Mouse (Mus musculus): ENCODE data around the gene Rab40c. TPM values are rescaled to one million over a fixed set of nuclear protein-coding genes. Genes with fewer than 3 reads are reported as not detected.

The Rab40c gene
- 22.2 and 24.4 TPM in 2 replicates for polyA plus RNA-seq (2016; fragmentation: Nextera tagmentation; extraction: Ambion mirVana)

DNA sequence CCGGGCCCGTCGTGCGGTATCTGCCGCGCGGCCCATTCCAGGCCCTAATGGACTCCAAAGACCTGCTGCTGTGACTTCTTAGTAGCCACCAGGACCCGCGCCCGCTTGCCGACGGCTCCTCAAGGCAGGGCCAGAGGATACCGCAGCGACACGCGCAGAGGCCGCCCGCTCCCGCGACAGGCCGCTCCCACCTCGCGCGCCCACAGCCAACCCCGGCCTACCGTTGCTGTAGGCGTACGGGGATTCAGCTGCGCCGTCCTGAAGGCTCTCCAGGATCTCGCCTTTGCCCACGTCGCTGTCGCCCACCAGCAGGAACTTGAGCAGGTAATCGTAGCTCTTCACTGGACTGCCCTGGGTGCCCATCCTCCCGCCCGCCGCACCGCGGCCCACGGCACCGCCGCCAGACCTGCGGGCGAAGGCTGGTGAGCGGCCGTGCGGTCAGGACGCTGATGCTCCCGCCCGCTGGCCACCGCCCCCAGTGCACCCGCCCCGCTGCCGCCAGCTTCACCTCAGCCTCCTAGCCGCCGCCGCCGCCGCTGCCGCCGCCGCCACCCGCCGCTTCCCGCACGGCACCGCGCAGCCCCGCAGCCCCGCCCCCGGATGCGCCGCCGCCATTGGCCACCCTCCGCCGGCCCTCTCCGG is at the start of gene Rab40c:
Gene Rab40c (minus strand): TSS at position 584 of the 642 bp plus-strand sequence.
- Histone ChIP-seq H3K9me3 (no peaks in the 10 kb centered on the region), H3K27ac (peak within 1 kb of the TSS; percentile 93), H3K4me1 (peaks cover 36% of the 10 kb centered on the region), H3K4me3 (peak within 1 kb of the TSS; percentile 96), H3K27me3 (ENCODE audit: insufficient read depth, poor library complexity, severe bottlenecking) (no peaks in the 10 kb centered on the region), H3K36me3 (peaks cover 14% of the 10 kb centered on the region)
- 1% methylated on average over 68 of the region's 78 CpGs for WGBS
- no peak for DNase-seq (ENCODE audit: low spot score)

GRCm38 (mm10) chr17:25968176-25968575 is 48.6 kb upstream of the Rab40c start:
- Histone ChIP-seq H3K27me3 (ENCODE audit: insufficient read depth, poor library complexity, severe bottlenecking) (no peaks in the 10 kb centered on the region), H3K4me1 (peaks cover 6% of the 10 kb centered on the region), H3K9me3 (no peaks in the 10 kb centered on the region), H3K36me3 (peaks cover 34% of the 10 kb centered on the region), H3K27ac (no peak overlapping the region), H3K4me3 (no peak overlapping the region)
- WGBS, result 80% methylated on average over 1 of the region's 1 CpGs
- no peak for DNase-seq (ENCODE audit: low spot score)

GRCm38 (mm10) chr17:25967652-25968051 is 48.1 kb upstream of the Rab40c start:
- H3K27me3 ChIP-seq (ENCODE audit: insufficient read depth, poor library complexity, severe bottlenecking), result no peaks in the 10 kb centered on the region
- H3K4me1 ChIP-seq, result peaks cover under 1% of the 10 kb centered on the region
- 74% methylated on average over 3 of the region's 3 CpGs for WGBS
- DNase-seq (ENCODE audit: low spot score), result no peak
- peaks cover 35% of the 10 kb centered on the region for H3K36me3 ChIP-seq
- H3K9me3 ChIP-seq, result no peaks in the 10 kb centered on the region
- H3K4me3 ChIP-seq, result no peak overlapping the region
- no peak overlapping the region for H3K27ac ChIP-seq

GRCm38 (mm10) chr17:25964271-25964670 is 44.7 kb upstream of the Rab40c start:
- no peaks in the 10 kb centered on the region for H3K27me3 ChIP-seq (ENCODE audit: insufficient read depth, poor library complexity, severe bottlenecking)
- WGBS, result 84% methylated on average over 7 of the region's 7 CpGs
- DNase-seq (ENCODE audit: low spot score), result no peak
- no peaks in the 10 kb centered on the region for H3K4me1 ChIP-seq
- no peak overlapping the region for H3K4me3 ChIP-seq
- no peaks in the 10 kb centered on the region for H3K9me3 ChIP-seq
- no peak overlapping the region for H3K27ac ChIP-seq
- peaks cover 64% of the 10 kb centered on the region for H3K36me3 ChIP-seq

DNA sequence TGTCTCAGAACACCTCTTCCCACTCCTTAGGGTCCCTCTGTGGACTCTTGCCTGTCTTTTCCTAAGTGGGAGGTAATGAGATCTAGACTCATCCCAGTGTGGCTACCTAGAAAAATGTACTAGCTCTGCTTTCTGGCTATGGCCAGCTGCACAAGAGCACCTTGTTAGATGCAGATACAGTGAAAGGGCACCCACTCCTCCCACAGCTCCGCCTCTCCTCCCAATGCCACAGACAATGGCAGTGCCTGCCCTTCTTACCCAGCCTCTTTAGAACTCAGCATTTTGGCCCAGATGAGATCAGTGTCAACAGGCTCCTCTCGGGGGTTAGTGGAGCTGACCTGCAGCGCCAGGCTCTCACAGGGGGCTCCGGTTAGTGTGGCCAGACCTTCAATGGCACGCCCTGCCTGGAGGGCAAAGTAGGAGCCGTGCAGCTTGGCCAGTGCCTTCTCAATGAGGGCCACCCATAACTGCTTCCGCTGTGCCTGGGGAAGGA is 42.9 kb upstream of the Rab40c start:
- Histone ChIP-seq H3K27ac (no peak overlapping the region), H3K36me3 (peaks cover 82% of the 10 kb centered on the region), H3K4me1 (no peaks in the 10 kb centered on the region), H3K9me3 (no peaks in the 10 kb centered on the region), H3K27me3 (ENCODE audit: insufficient read depth, poor library complexity, severe bottlenecking) (no peaks in the 10 kb centered on the region), H3K4me3 (no peak overlapping the region)
- no peak for DNase-seq (ENCODE audit: low spot score)
- WGBS, result 93% methylated on average over 7 of the region's 7 CpGs

DNA sequence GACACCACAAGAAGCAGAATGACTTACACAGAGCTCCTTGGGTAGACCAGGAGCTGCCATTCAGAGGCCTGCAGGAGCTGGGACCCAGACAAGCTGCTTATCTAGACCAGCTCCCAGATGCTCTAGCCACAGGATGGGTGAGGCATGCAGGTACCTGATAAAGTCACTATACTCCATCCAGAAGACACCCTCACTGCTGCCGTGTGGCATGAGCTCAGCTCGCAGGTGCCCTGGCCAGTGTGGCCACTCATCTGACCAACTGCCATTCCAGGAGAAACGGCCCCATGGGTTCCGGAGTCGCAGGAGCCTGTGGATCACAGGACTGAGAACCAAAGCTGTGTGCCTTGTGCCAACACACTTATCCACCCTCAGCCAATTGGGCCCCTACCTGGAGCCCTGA is 42.0 kb upstream of the Rab40c start:
- H3K9me3 ChIP-seq, result no peaks in the 10 kb centered on the region
- peaks cover 83% of the 10 kb centered on the region for H3K36me3 ChIP-seq
- WGBS, result 87% methylated on average over 5 of the region's 5 CpGs
- no peak overlapping the region for H3K27ac ChIP-seq
- no peaks in the 10 kb centered on the region for H3K27me3 ChIP-seq (ENCODE audit: insufficient read depth, poor library complexity, severe bottlenecking)
- peak; percentile 92 for DNase-seq (ENCODE audit: low spot score)
- H3K4me3 ChIP-seq, result no peak overlapping the region
- no peaks in the 10 kb centered on the region; the same call in 1 of the 2 replicates for H3K4me1 ChIP-seq

DNA sequence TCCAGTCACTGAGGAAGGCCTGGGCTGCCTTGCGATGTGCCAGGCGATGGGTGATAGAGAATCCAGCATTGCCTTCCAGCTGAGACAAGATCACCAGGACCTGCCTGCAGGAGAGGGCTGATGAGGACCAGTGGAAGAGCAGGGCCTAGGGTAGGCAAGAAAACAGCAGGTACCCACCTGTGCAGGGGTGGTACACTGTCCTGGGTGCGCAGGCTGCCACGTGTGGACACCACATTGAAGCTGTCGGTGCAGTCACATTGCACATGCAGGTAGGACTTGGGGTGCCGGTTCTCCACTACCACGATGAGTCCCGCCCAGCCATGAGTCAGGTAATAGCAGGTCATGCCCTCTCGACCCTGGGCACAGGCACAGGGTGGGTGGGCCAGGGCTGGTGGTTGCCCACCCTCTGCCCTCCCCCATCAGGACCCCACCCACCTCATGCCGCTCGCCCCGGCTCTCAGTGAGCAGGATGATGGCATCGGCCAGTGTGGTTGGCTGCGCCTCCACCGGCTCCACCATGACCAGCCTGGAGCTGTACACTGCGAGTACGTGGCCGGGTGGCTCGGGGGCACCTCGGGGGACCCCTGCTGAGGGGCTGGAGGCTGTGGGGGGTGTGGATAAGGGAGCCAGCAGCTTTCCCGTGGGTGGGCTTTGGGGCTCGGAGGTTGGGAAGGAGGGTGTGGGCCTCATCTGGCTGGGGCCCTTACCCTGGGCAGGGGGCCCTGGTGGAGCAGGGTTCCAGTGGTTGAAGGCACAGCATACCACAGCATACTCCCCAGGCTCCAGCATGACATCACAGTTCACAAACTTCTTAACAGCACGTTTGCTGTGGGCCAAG is 40.3 kb upstream of the Rab40c start:
- Histone ChIP-seq H3K4me1 (no peaks in the 10 kb centered on the region; the same call in 1 of the 2 replicates), H3K27ac (peak overlapping the region; percentile 31; the same call in 1 of the 2 replicates), H3K9me3 (no peaks in the 10 kb centered on the region), H3K36me3 (peaks cover 73% of the 10 kb centered on the region), H3K27me3 (ENCODE audit: insufficient read depth, poor library complexity, severe bottlenecking) (peaks cover 1% of the 10 kb centered on the region), H3K4me3 (no peak overlapping the region)
- 90% methylated on average over 23 of the region's 23 CpGs for WGBS
- DNase-seq (ENCODE audit: low spot score), result no peak

DNA sequence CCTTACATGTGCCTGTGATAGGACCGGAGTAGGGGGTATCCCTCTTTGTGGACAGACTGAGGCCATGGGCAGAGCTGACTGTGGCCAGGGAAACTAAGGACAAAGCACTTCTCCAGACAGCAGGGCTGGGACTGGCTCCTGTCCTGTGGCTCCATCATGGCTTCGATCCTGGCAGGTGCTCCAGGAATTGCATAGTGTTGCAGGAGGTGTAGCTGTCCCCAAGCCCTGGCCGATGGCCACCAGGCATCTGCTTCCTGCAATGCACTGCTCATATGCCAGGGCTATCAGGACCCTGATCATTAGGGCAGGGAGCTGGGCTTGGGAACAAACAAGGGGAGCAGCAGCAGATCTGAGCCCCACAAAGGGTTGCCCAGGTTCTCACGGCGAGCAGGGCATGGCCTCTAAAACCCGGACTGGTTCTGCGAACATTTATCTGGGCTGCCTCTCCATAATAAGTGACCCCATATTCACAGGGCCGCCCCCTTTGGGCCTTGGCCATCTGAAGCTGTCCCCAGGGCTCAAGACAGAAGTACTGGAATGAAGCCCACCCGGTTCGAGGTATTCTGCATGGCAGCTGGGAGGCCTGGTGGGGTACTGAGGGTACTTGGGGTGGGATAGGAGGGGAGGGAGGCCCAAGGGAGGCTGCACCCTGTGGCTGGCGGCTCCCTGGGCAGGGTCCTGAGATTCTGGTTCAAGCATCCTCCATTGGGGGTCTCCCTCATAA is 39.4 kb upstream of the Rab40c start:
- peaks cover 64% of the 10 kb centered on the region for H3K36me3 ChIP-seq
- no peaks in the 10 kb centered on the region; the same call in 1 of the 2 replicates for H3K4me1 ChIP-seq
- H3K4me3 ChIP-seq, result no peak overlapping the region
- H3K27me3 ChIP-seq (ENCODE audit: insufficient read depth, poor library complexity, severe bottlenecking), result peaks cover 9% of the 10 kb centered on the region
- 90% methylated on average over 11 of the region's 11 CpGs for WGBS
- H3K27ac ChIP-seq, result no peak overlapping the region
- H3K9me3 ChIP-seq, result no peaks in the 10 kb centered on the region
- no peak for DNase-seq (ENCODE audit: low spot score)

DNA sequence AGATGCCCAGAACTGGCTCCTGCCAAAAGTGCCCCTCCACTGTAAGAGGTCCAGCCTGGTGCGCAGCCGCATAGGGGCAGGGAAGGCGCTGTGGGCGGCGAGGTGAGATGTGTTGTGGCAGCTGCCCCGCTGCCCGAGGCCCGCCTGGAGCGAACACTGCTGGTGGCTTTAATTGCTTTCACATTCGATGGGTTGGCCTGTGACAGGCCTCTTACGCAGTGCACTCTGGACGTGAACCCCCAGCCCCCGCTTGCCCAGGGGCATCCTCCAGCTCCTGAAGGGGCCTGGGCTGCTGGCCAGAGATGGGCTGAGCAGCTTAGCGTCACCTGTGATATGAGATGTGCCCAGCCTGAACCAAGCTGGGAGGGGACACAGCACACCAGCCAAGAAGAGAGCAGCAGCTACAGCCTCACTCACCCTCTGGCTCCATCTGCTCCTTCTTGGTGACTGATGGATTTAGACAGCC is 38.1 kb upstream of the Rab40c start:
- H3K27ac ChIP-seq, result no peak overlapping the region
- H3K4me3 ChIP-seq, result no peak overlapping the region
- H3K9me3 ChIP-seq, result no peaks in the 10 kb centered on the region
- WGBS, result 88% methylated on average over 14 of the region's 14 CpGs
- H3K27me3 ChIP-seq (ENCODE audit: insufficient read depth, poor library complexity, severe bottlenecking), result peaks cover 22% of the 10 kb centered on the region
- peaks cover 52% of the 10 kb centered on the region for H3K36me3 ChIP-seq
- DNase-seq (ENCODE audit: low spot score), result no peak
- no peaks in the 10 kb centered on the region; the same call in 1 of the 2 replicates for H3K4me1 ChIP-seq

- Histone ChIP-seq H3K9me3 (no peaks in the 10 kb centered on the region), H3K36me3 (peaks cover 43% of the 10 kb centered on the region), H3K4me3 (no peak overlapping the region), H3K27ac (no peak overlapping the region), H3K4me1 (peaks cover 9% of the 10 kb centered on the region), H3K27me3 (ENCODE audit: insufficient read depth, poor library complexity, severe bottlenecking) (peaks cover 32% of the 10 kb centered on the region)
- 75% methylated on average over 7 of the region's 7 CpGs for whole genome bisulfite sequencing
- no peak for DNase-seq (ENCODE audit: low spot score)
Observed at GRCm38 (mm10) chr17:25956631-25957030, 37.1 kb upstream of the Rab40c start.

DNA sequence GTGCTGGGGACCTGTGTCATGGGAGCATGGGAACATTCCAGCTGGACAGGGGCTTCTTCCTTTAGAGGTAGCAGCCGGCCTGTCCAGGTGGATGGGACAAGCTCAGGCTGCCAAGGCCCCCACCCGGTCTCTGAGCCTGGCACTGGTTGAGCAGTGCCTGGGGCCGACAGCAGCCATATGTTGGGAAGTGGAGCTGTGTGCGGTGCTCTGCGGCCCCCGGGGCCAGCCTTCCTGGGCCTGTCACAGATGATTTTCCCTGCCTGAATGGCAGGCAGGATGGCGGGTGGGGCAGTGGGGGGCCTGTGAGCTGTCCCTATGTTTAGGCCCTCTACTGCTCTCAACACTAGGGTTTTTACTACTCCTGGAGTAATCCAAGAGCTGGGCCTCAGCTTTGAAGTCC is 36.7 kb upstream of the Rab40c start:
- Histone ChIP-seq H3K4me3 (no peak overlapping the region), H3K27ac (no peak overlapping the region), H3K27me3 (ENCODE audit: insufficient read depth, poor library complexity, severe bottlenecking) (peaks cover 36% of the 10 kb centered on the region), H3K4me1 (peaks cover 13% of the 10 kb centered on the region), H3K9me3 (no peaks in the 10 kb centered on the region), H3K36me3 (peaks cover 39% of the 10 kb centered on the region)
- 77% methylated on average over 7 of the region's 7 CpGs for WGBS
- no peak for DNase-seq (ENCODE audit: low spot score)

- Histone ChIP-seq H3K27me3 (ENCODE audit: insufficient read depth, poor library complexity, severe bottlenecking) (peaks cover 41% of the 10 kb centered on the region), H3K4me3 (no peak overlapping the region), H3K4me1 (peaks cover 18% of the 10 kb centered on the region), H3K9me3 (no peaks in the 10 kb centered on the region), H3K36me3 (peaks cover 35% of the 10 kb centered on the region), H3K27ac (no peak overlapping the region)
- WGBS, result 55% methylated on average over 3 of the region's 3 CpGs
- no peak for DNase-seq (ENCODE audit: low spot score)
Observed at GRCm38 (mm10) chr17:25955736-25956135, 36.2 kb upstream of the Rab40c start.
